Mouse (Mus musculus): ENCODE results near the gene Olfr32.
"Not testable (repeated sequence)": the region's sequence is repeated elsewhere in the genome, so short reads cannot be mapped to it uniquely, and the experiment has no call there.

The Olfr32 gene

GRCm38 (mm10) chr2:90142196-90142595 is at the start of gene Olfr32:
Gene Olfr32, minus strand, starts transcription at chr2:90142296.
- DNase-seq (ENCODE audit: low spot score): no peak

- not testable (repeated sequence) for DNase-seq (ENCODE audit: low spot score)
Measured at GRCm38 (mm10) chr2:90187082-90187481, 45.0 kb upstream of the Olfr32 start.

- DNase-seq (ENCODE audit: low spot score): not testable (repeated sequence)
Measured at GRCm38 (mm10) chr2:90186082-90186481, 44.0 kb upstream of the Olfr32 start.

- DNase-seq (ENCODE audit: low spot score): no peak
Measured at GRCm38 (mm10) chr2:90153916-90154315, 11.8 kb upstream of the Olfr32 start.

- no peak for DNase-seq (ENCODE audit: low spot score)
Measured at GRCm38 (mm10) chr2:90152991-90153390, 10.9 kb upstream of the Olfr32 start, which contains the start of gene Olfr1270. Gene Olfr1270, minus strand, starts transcription at chr2:90153091.

GRCm38 (mm10) chr2:90121312-90121711 is 20.8 kb downstream of the Olfr32 start, which contains the start of gene Olfr1269:
Gene Olfr1269, minus strand, starts transcription at chr2:90121412.
- no peak for DNase-seq (ENCODE audit: low spot score)

All from embryo, embryonic 10 days (tissue).